Mouse (Mus musculus) embryonic stem cell, embryonic (primary cell): Measurements from ENCODE around the gene Slfn5.
"Not testable (repeated sequence)": the region's sequence is repeated elsewhere in the genome, so short reads cannot be mapped to it uniquely, and the experiment has no call there.

Source experiments
- CTCF ChIA-PET, 4 experiments: fragments of 300-600 bp in 2 of 4; fragments of 350-600 bp in 2 of 4; sonication (Branson Sonifier 250); formaldehyde crosslinking; loops; one replicate each; lab custom pipeline; 2022; ENCODE audit warnings: inconsistent platforms in 2 of 4; lab: Charles Lee
- POLR2A ChIA-PET, 4 experiments: fragments of 300-600 bp in 2 of 4; fragments of 350-600 bp in 2 of 4; sonication (Branson Sonifier 250); formaldehyde crosslinking; loops; one replicate each; lab custom pipeline; 2022; ENCODE audit warnings: antibody characterized with exemption in 4 of 4, inconsistent platforms in 1 of 4; lab: Charles Lee

Slfn5 gene

GRCm38 (mm10) chr11:82950736-82951481 is at the start of gene Slfn5:
Slfn5 (plus strand) TSS chr11:82951349.
- ChIA-PET CTCF (interaction anchor here in 3 of 4 experiments (0.7 to 1.4 kb wide), 5 partner anchors 8 to 337 kb away, joined by 3 to 4 read pairs (median 3); partner anchors contain the start of gene Rad51d (in 1 of the 3)), POLR2A (interaction anchor here in 2 of 4 experiments (0.6 to 1.6 kb wide), 9 partner anchors 8 to 320 kb away, joined by 3 to 4 read pairs (median 3); partner anchors contain the start of gene Nle1 (in 1 of the 2))

GRCm38 (mm10) chr11:82901606-82902310 is 49.4 kb upstream of the Slfn5 start:
- POLR2A ChIA-PET, result interaction anchor here in 2 of 4 experiments (0.5 to 1.9 kb wide), 5 partner anchors 11 to 1981 kb away, joined by 3 to 11 read pairs (median 4); partner anchors contain the start of genes Fndc8 (in 1 of the 2) and Rad51d (in 1 of the 2)
- CTCF ChIA-PET, result interaction anchor here in 1 of 4 experiments (0.5 kb wide), 1 partner anchor 9 kb away, joined by 3 read pairs; no protein-coding TSS in a partner anchor

GRCm38 (mm10) chr11:82904952-82905351 is 46.2 kb upstream of the Slfn5 start:
- ChIA-PET CTCF (interaction anchor here (0.5 to 2.7 kb wide), 10 partner anchors 10 to 918 kb away, joined by 3 to 14 read pairs (median 4); partner anchors contain the start of gene Rad51d (in 3 of the 4)), POLR2A (interaction anchor here (0.5 to 4.5 kb wide), 35 partner anchors 9 to 699 kb away, joined by 3 to 18 read pairs (median 4); partner anchors contain the start of genes Cct6b (in 2 of the 4), Rad51d (in 2 of the 4), Zfp830 (in 2 of the 4) and Ap2b1 (in 1 of the 4))

- ChIA-PET POLR2A (interaction anchor here (0.6 to 4.5 kb wide), 30 partner anchors 7 to 700 kb away, joined by 3 to 18 read pairs (median 4); partner anchors contain the start of genes Ap2b1 (in 2 of the 4), Cct6b (in 2 of the 4), Rad51d (in 2 of the 4) and Zfp830 (in 2 of the 4)), CTCF (interaction anchor here in 3 of 4 experiments (0.6 to 2.7 kb wide), 6 partner anchors 9 to 606 kb away, joined by 3 to 12 read pairs (median 6); partner anchors contain the start of gene Rad51d (in 2 of the 3))
These were observed 45.3 kb upstream of the Slfn5 start for GRCm38 (mm10) chr11:82905816-82906215.

- ChIA-PET CTCF (interaction anchor here (0.6 to 1.4 kb wide), 9 partner anchors 8 to 908 kb away, joined by 3 to 8 read pairs (median 3); partner anchors contain the start of gene Rad51d (in 1 of the 4)), POLR2A (interaction anchor here in 3 of 4 experiments (0.6 to 4.5 kb wide), 10 partner anchors 9 to 395 kb away, joined by 3 to 16 read pairs (median 6); partner anchors contain the start of genes Cct6b (in 1 of the 3), Pex12 (in 1 of the 3), Rad51d (in 1 of the 3) and Slfn5 (in 1 of the 3))
These were observed 43.2 kb upstream of the Slfn5 start, which contains the start of gene Nle1 for GRCm38 (mm10) chr11:82907651-82908607. Nle1 (minus strand) TSS chr11:82908411.

GRCm38 (mm10) chr11:82908608-82908989 is 42.5 kb upstream of the Slfn5 start:
- ChIA-PET POLR2A (interaction anchor here in 3 of 4 experiments (0.7 to 4.5 kb wide), 9 partner anchors 13 to 394 kb away, joined by 3 to 16 read pairs (median 6); partner anchors contain the start of genes Cct6b (in 1 of the 3), Pex12 (in 1 of the 3), Rad51d (in 1 of the 3) and Slfn5 (in 1 of the 3)), CTCF (interaction anchor here in 3 of 4 experiments (0.6 to 1.4 kb wide), 7 partner anchors 8 to 909 kb away, joined by 3 to 9 read pairs (median 4); no protein-coding TSS in a partner anchor)

GRCm38 (mm10) chr11:82910250-82910649 is 40.9 kb upstream of the Slfn5 start, which contains the start of gene Unc45b:
Unc45b (plus strand) TSS chr11:82910550.
- ChIA-PET POLR2A (interaction anchor here in 3 of 4 experiments (0.6 to 3.0 kb wide), 5 partner anchors 11 to 422 kb away, joined by 3 to 10 read pairs (median 5); partner anchors contain the start of gene Rad51d (in 1 of the 3)), CTCF (interaction anchor here in 2 of 4 experiments (1.0 to 1.4 kb wide), 2 partner anchors 20 to 93 kb away, joined by 3 read pairs; partner anchors contain the start of gene Rad51d (in 1 of the 2))

- CTCF ChIA-PET, result interaction anchor here in 2 of 4 experiments (0.5 to 1.5 kb wide), 4 partner anchors 9 to 388 kb away, joined by 3 read pairs; partner anchors contain the start of gene Ap2b1 (in 1 of the 2)
- POLR2A ChIA-PET, result interaction anchor here in 2 of 4 experiments (0.6 to 0.9 kb wide), 3 partner anchors 12 to 421 kb away, joined by 3 to 8 read pairs (median 5); no protein-coding TSS in a partner anchor
These were observed 40.3 kb upstream of the Slfn5 start for GRCm38 (mm10) chr11:82910679-82911389.

- CTCF ChIA-PET, result interaction anchor here (0.5 to 1.3 kb wide), 19 partner anchors 9 to 679 kb away, joined by 3 to 9 read pairs (median 3); no protein-coding TSS in a partner anchor
- POLR2A ChIA-PET, result interaction anchor here in 3 of 4 experiments (0.6 to 1.3 kb wide), 4 partner anchors 9 to 13 kb away, joined by 3 to 4 read pairs (median 4); no protein-coding TSS in a partner anchor
These were observed 36.3 kb upstream of the Slfn5 start for GRCm38 (mm10) chr11:82914711-82915352.

GRCm38 (mm10) chr11:82920768-82921167 is 30.4 kb upstream of the Slfn5 start:
- ChIA-PET CTCF (interaction anchor here in 1 of 4 experiments (1.0 to 1.1 kb wide), 2 partner anchors 9 to 31 kb away, joined by 3 to 4 read pairs; no protein-coding TSS in a partner anchor), POLR2A (interaction anchor here in 1 of 4 experiments (0.5 kb wide), 1 partner anchor 273 kb away, joined by 6 read pairs; no protein-coding TSS in a partner anchor)

- ChIA-PET POLR2A (interaction anchor here in 2 of 4 experiments (0.6 to 0.7 kb wide), 3 partner anchors 18 to 1583 kb away, joined by 3 to 4 read pairs (median 3); no protein-coding TSS in a partner anchor), CTCF (interaction anchor here in 1 of 4 experiments (1.1 kb wide), 1 partner anchor 31 kb away, joined by 4 read pairs; no protein-coding TSS in a partner anchor)
These were observed 29.5 kb upstream of the Slfn5 start for GRCm38 (mm10) chr11:82921691-82922090.

- POLR2A ChIA-PET, result interaction anchor here in 3 of 4 experiments (0.6 to 1.3 kb wide), 4 partner anchors 9 to 553 kb away, joined by 3 to 4 read pairs (median 3); no protein-coding TSS in a partner anchor
- CTCF ChIA-PET, result not testable (repeated sequence)
These were observed 27.2 kb upstream of the Slfn5 start for GRCm38 (mm10) chr11:82923910-82924309.

GRCm38 (mm10) chr11:82928897-82929632 is 22.1 kb upstream of the Slfn5 start:
- POLR2A ChIA-PET, result interaction anchor here in 1 of 4 experiments (1.1 kb wide), 2 partner anchors 23 to 39 kb away, joined by 3 read pairs; no protein-coding TSS in a partner anchor
- CTCF ChIA-PET, result interaction anchor here in 2 of 4 experiments (0.7 to 1.1 kb wide), 3 partner anchors 14 to 38 kb away, joined by 3 read pairs; no protein-coding TSS in a partner anchor

- ChIA-PET POLR2A (interaction anchor here in 1 of 4 experiments (1.1 kb wide), 2 partner anchors 22 to 40 kb away, joined by 3 read pairs; no protein-coding TSS in a partner anchor), CTCF (interaction anchor here in 2 of 4 experiments (0.7 to 1.0 kb wide), 2 partner anchors 15 to 39 kb away, joined by 3 read pairs; no protein-coding TSS in a partner anchor)
These were observed 21.6 kb upstream of the Slfn5 start for GRCm38 (mm10) chr11:82929633-82929950.
